Mouse (Mus musculus): Measurements from ENCODE around the gene Usp33. TPM values are rescaled to one million over a fixed set of nuclear protein-coding genes. Genes with fewer than 3 reads are reported as not detected.
A peak's percentile ranks its signal among the peaks of the same experiment; 100 is the strongest.

Usp33 gene
- total and polyA plus RNA-seq, 3 experiments: 38.3 to 54.7 (median 48.9) TPM

GRCm38 (mm10) chr3:152359151-152359550 is 12.9 kb downstream of the Usp33 start:
- Histone ChIP-seq H3K9ac (ENCODE audit: insufficient read depth, low read depth) (no peak overlapping the region), H3K36me3 (replicated peaks in 1 of 2; ENCODE audit: control insufficient read depth in 1 of 2, insufficient read depth in 1 of 2, low read length in 1 of 2) (peaks cover 42 to 56% of the 10 kb centered on the region in 2 experiments), H3K4me3 (replicated peaks in 1 of 3; ENCODE audit: low read depth in 2 of 3, low read length in 2 of 3, poor library complexity in 1 of 3) (no peak overlapping the region), H3K79me2 (replicated peaks; ENCODE audit: control insufficient read depth, extremely low read depth, insufficient read depth, poor library complexity, severe bottlenecking) (peaks cover 5% of the 10 kb centered on the region; the same call in 1 of the 2 replicates), H3K27me3 (replicated peaks) (no peaks in the 10 kb centered on the region), H3K9me3 (replicated peaks; ENCODE audit: low read length) (no peaks in the 10 kb centered on the region), H3K27ac (ENCODE audit: insufficient read depth, low read depth) (no peak overlapping the region), H3K4me2 (ENCODE audit: insufficient read depth, low read depth, poor library complexity, severe bottlenecking) (no peak overlapping the region), H3K4me1 (ENCODE audit: control insufficient read depth in 1 of 2, insufficient read depth in 2 of 2) (peaks cover 13 to 31% of the 10 kb centered on the region in 2 experiments)
- dilution Hi-C loops (cut with MboI; ENCODE audit: extremely low pct_ligation_motif_present, extremely low pct_unique_long_range_greater_than_20kb, low sequenced_read_pairs) (no loop called here), in situ Hi-C loops (cut with MboI; ENCODE audit: low pct_ligation_motif_present, low pct_unique_long_range_greater_than_20kb, low sequenced_read_pairs) (no loop called here)
- DNase-seq (ENCODE audit: extremely low read depth): no peak
- no peak for TF ChIP-seq UBTF (IDR thresholded peaks at IDR 0.05; ENCODE audit: low read depth, low read length)
- TF ChIP-seq JUND (conservative IDR thresholded peaks at IDR 0.05; ENCODE audit: low read depth, low read length): no peak
- no peak for TF ChIP-seq EP300 (IDR thresholded peaks at IDR 0.05; ENCODE audit: low read length)
- no peak for TF ChIP-seq SIN3A (IDR thresholded peaks at IDR 0.05; ENCODE audit: low read length)
- no peak for TF ChIP-seq JUN (IDR thresholded peaks at IDR 0.05; ENCODE audit: insufficient read depth, low read depth, low read length)
- no peak for TF ChIP-seq TBP (conservative IDR thresholded peaks at IDR 0.05; ENCODE audit: low read depth, low read length)
- no peak for TF ChIP-seq PAX5 (IDR thresholded peaks at IDR 0.05; ENCODE audit: low read length)
- no peak for TF ChIP-seq USF2 (conservative IDR thresholded peaks at IDR 0.05; ENCODE audit: low read depth, low read length)

GRCm38 (mm10) chr3:152364181-152364580 is 17.9 kb downstream of the Usp33 start:
- no peak for DNase-seq (ENCODE audit: extremely low read depth)
- Histone ChIP-seq H3K4me1 (ENCODE audit: control insufficient read depth in 1 of 2, insufficient read depth in 2 of 2) (peaks cover 0 to 5% of the 10 kb centered on the region in 2 experiments; a peak in 2 of 4 replicates), H3K9me3 (replicated peaks; ENCODE audit: low read length) (no peaks in the 10 kb centered on the region), H3K27ac (ENCODE audit: insufficient read depth, low read depth) (no peak overlapping the region), H3K9ac (ENCODE audit: insufficient read depth, low read depth) (no peak overlapping the region), H3K4me3 (replicated peaks in 1 of 3; ENCODE audit: low read depth in 2 of 3, low read length in 2 of 3, poor library complexity in 1 of 3) (no peak overlapping the region), H3K4me2 (ENCODE audit: insufficient read depth, low read depth, poor library complexity, severe bottlenecking) (no peak overlapping the region), H3K36me3 (replicated peaks in 1 of 2; ENCODE audit: control insufficient read depth in 1 of 2, insufficient read depth in 1 of 2, low read length in 1 of 2) (peaks cover 66 to 90% of the 10 kb centered on the region in 2 experiments), H3K27me3 (replicated peaks) (no peaks in the 10 kb centered on the region), H3K79me2 (replicated peaks; ENCODE audit: control insufficient read depth, extremely low read depth, insufficient read depth, poor library complexity, severe bottlenecking) (no peaks in the 10 kb centered on the region)
- in situ Hi-C loops (cut with MboI; ENCODE audit: low pct_ligation_motif_present, low pct_unique_long_range_greater_than_20kb, low sequenced_read_pairs): no loop called here
- dilution Hi-C loops (cut with MboI; ENCODE audit: extremely low pct_ligation_motif_present, extremely low pct_unique_long_range_greater_than_20kb, low sequenced_read_pairs): no loop called here
- TF ChIP-seq MAZ (IDR thresholded peaks at IDR 0.05; ENCODE audit: low read depth, low read length): no peak

- peaks cover 60 to 83% of the 10 kb centered on the region in 2 experiments for H3K36me3 ChIP-seq (replicated peaks in 1 of 2; ENCODE audit: control insufficient read depth in 1 of 2, insufficient read depth in 1 of 2, low read length in 1 of 2)
- H3K9me3 ChIP-seq (replicated peaks; ENCODE audit: low read length): no peaks in the 10 kb centered on the region
- dilution Hi-C loops (cut with MboI; ENCODE audit: extremely low pct_ligation_motif_present, extremely low pct_unique_long_range_greater_than_20kb, low sequenced_read_pairs): no loop called here
- peaks cover 2% of the 10 kb centered on the region; the same call in 1 of the 2 replicates for H3K79me2 ChIP-seq (replicated peaks; ENCODE audit: control insufficient read depth, extremely low read depth, insufficient read depth, poor library complexity, severe bottlenecking)
- in situ Hi-C loops (cut with MboI; ENCODE audit: low pct_ligation_motif_present, low pct_unique_long_range_greater_than_20kb, low sequenced_read_pairs): no loop called here
- H3K4me2 ChIP-seq (ENCODE audit: insufficient read depth, low read depth, poor library complexity, severe bottlenecking): peak overlapping the region; percentile 72
- H3K27me3 ChIP-seq (replicated peaks): no peaks in the 10 kb centered on the region
- peak overlapping the region; percentile 32; the same call in 1 of the 2 replicates for H3K27ac ChIP-seq (ENCODE audit: insufficient read depth, low read depth)
- peaks cover 2 to 15% of the 10 kb centered on the region in 2 experiments; a peak in 3 of 4 replicates for H3K4me1 ChIP-seq (ENCODE audit: control insufficient read depth in 1 of 2, insufficient read depth in 2 of 2)
- peak; percentile 66 for DNase-seq (ENCODE audit: extremely low read depth)
- H3K9ac ChIP-seq (ENCODE audit: insufficient read depth, low read depth): peak overlapping the region; percentile 5; the same call in 1 of the 2 replicates
- no peak overlapping the region for H3K4me3 ChIP-seq (replicated peaks in 1 of 3; ENCODE audit: low read depth in 2 of 3, low read length in 2 of 3, poor library complexity in 1 of 3)
- TF ChIP-seq E2F4 (IDR thresholded peaks at IDR 0.05; ENCODE audit: insufficient replicate concordance, low read depth, low read length) (no peak), ETS1 (conservative IDR thresholded peaks at IDR 0.05; ENCODE audit: low read depth, low read length) (peak; percentile 74), ZKSCAN1 (IDR thresholded peaks at IDR 0.05; ENCODE audit: borderline replicate concordance, low read depth, low read length) (no peak), ELF1 (IDR thresholded peaks at IDR 0.05; ENCODE audit: low read depth, low read length) (no peak), JUN (IDR thresholded peaks at IDR 0.05; ENCODE audit: insufficient read depth, low read depth, low read length) (no peak), ZNF384 (IDR thresholded peaks at IDR 0.05; ENCODE audit: low read depth, low read length) (no peak), ZC3H11A (IDR thresholded peaks at IDR 0.05; ENCODE audit: low read depth, low read length) (no peak), BHLHE40 (IDR thresholded peaks at IDR 0.05; ENCODE audit: low read depth, low read length) (peak; percentile 95), NELFE (IDR thresholded peaks at IDR 0.05; ENCODE audit: low read depth, low read length) (no peak), USF1 (IDR thresholded peaks at IDR 0.05; ENCODE audit: low read depth, low read length) (no peak), MAX (IDR thresholded peaks at IDR 0.05; ENCODE audit: low read length) (no peak), SIN3A (IDR thresholded peaks at IDR 0.05; ENCODE audit: low read length) (peak; percentile 69; the same call in 1 of the 2 replicates), MXI1 (IDR thresholded peaks at IDR 0.05; ENCODE audit: low read depth, low read length) (peak; percentile 41; the same call in 1 of the 2 replicates), CTCF (conservative IDR thresholded peaks at IDR 0.05 in 1 of 2, IDR thresholded peaks at IDR 0.05 in 1 of 2; ENCODE audit: low read depth in 2 of 2, low read length in 2 of 2) (no peak), UBTF (IDR thresholded peaks at IDR 0.05; ENCODE audit: low read depth, low read length) (no peak), CHD2 (IDR thresholded peaks at IDR 0.05; ENCODE audit: low read length) (no peak), GABPA (IDR thresholded peaks at IDR 0.05; ENCODE audit: insufficient replicate concordance, low read depth, low read length) (no peak), TBP (conservative IDR thresholded peaks at IDR 0.05; ENCODE audit: low read depth, low read length) (no peak), TCF12 (IDR thresholded peaks at IDR 0.05; ENCODE audit: low read depth, low read length) (no peak), KAT2A (IDR thresholded peaks at IDR 0.05; ENCODE audit: insufficient replicate concordance, low read length) (no peak)
Measured at GRCm38 (mm10) chr3:152376063-152376462, 29.8 kb downstream of the Usp33 start.

Data from CH12.LX (cell line).